In genomic region chr6:108098171-108098845, GRCm38 (mm10) we compare ENCODE assay signal across 8 mouse cellular contexts. TPM values are rescaled to one million over a fixed set of nuclear protein-coding genes. Genes with fewer than 3 reads are reported as not detected.
DNase-seq lines count a peak whose midpoint lies in the region; ATAC-seq and TF ChIP-seq lines count a peak whose summit lies in the region.

No protein-coding gene starts in this region.

- H3K36me3 ChIP-seq in heart, embryonic 15.5 days: no peaks in the 10 kb centered on the region
- H3K36me3 ChIP-seq in kidney, postnatal 0 days (ENCODE audit: insufficient read depth, low read length): no peaks in the 10 kb centered on the region
- no peaks in the 10 kb centered on the region for H3K36me3 ChIP-seq in liver, embryonic 12.5 days
- H3K36me3 ChIP-seq in stomach, embryonic 14.5 days (ENCODE audit: control insufficient read depth, insufficient read depth, low read length): no peaks in the 10 kb centered on the region

- no peaks in the 10 kb centered on the region for H3K27me3 ChIP-seq in heart, embryonic 15.5 days
- no peaks in the 10 kb centered on the region for H3K27me3 ChIP-seq in kidney, postnatal 0 days (ENCODE audit: insufficient read depth, low read length)
- H3K27me3 ChIP-seq in liver, embryonic 12.5 days (replicated peaks): no peaks in the 10 kb centered on the region
- no peaks in the 10 kb centered on the region for H3K27me3 ChIP-seq in stomach, embryonic 14.5 days (ENCODE audit: control insufficient read depth, insufficient read depth, low read length)

- TF ChIP-seq CTCF in kidney, postnatal 0 days (IDR thresholded peaks at IDR 0.05; ENCODE audit: low read depth): peak; percentile 90

- H3K27ac ChIP-seq in heart, embryonic 15.5 days: no peak overlapping the region
- no peak overlapping the region for H3K27ac ChIP-seq in kidney, postnatal 0 days
- no peak overlapping the region for H3K27ac ChIP-seq in liver, embryonic 12.5 days
- no peak overlapping the region for H3K27ac ChIP-seq in stomach, embryonic 14.5 days (ENCODE audit: low read length)

- no peak for ATAC-seq in heart, embryonic 15.5 days (replicated peaks; ENCODE audit: insufficient number of reproducible peaks, insufficient read depth, low FRiP score, low read depth)
- peak; percentile 48; the same call in 1 of the 2 replicates for ATAC-seq in kidney, postnatal 0 days (replicated peaks; ENCODE audit: low FRiP score, low read depth)
- peak; percentile 42; the same call in 1 of the 2 replicates for ATAC-seq in liver, embryonic 12.5 days
- ATAC-seq in stomach, embryonic 14.5 days (ENCODE audit: insufficient number of reproducible peaks, insufficient read depth, low FRiP score, low read depth): peak; percentile 72; the same call in 1 of the 2 replicates

- WGBS in heart, embryonic 15.5 days: 16% methylated on average over 9 of the region's 9 CpGs
- WGBS in kidney, postnatal 0 days: 19% methylated on average over 9 of the region's 9 CpGs
- WGBS in liver, embryonic 12.5 days (ENCODE audit: insufficient replicate concordance): 6% methylated on average over 9 of the region's 9 CpGs
- 23% methylated on average over 9 of the region's 9 CpGs for WGBS in stomach, embryonic 14.5 days

- H3K4me1 ChIP-seq in heart, embryonic 15.5 days (replicated peaks): peaks cover 20% of the 10 kb centered on the region
- H3K4me1 ChIP-seq in kidney, postnatal 0 days (replicated peaks; ENCODE audit: insufficient read depth, low read length): 0 out of 2 replicates have a peak, but pooled peaks cover 4% of the 10 kb centered on the region
- peaks cover 9% of the 10 kb centered on the region; the same call in 1 of the 2 replicates for H3K4me1 ChIP-seq in liver, embryonic 12.5 days
- H3K4me1 ChIP-seq in stomach, embryonic 14.5 days (ENCODE audit: control insufficient read depth, insufficient read depth, low read length): no peaks in the 10 kb centered on the region

- H3K9ac ChIP-seq in heart, embryonic 15.5 days: no peak overlapping the region
- H3K9ac ChIP-seq in kidney, postnatal 0 days (ENCODE audit: low read depth, low read length): no peak overlapping the region
- no peak overlapping the region for H3K9ac ChIP-seq in liver, embryonic 12.5 days
- H3K9ac ChIP-seq in stomach, embryonic 14.5 days (replicated peaks; ENCODE audit: low read depth, low read length): no peak overlapping the region

- DNase-seq in 3134 (ENCODE audit: extremely low read depth, insufficient read length, low spot score): peak; percentile 63
- DNase-seq in adrenal gland, adult 2 months: peak; percentile 59
- peak; percentile 56 for DNase-seq in fibroblast of lung, adult 2 months (ENCODE audit: low read depth)
- peak; percentile 97 for DNase-seq in kidney, postnatal 0 days (ENCODE audit: low spot score)
- DNase-seq in natural killer cell, adult 2 months (ENCODE audit: low spot score in 2 of 2): peak; percentile 64 to 71

- H3K4me3 ChIP-seq in heart, embryonic 15.5 days: no peak overlapping the region
- no peak overlapping the region for H3K4me3 ChIP-seq in kidney, postnatal 0 days (replicated peaks; ENCODE audit: low read depth, low read length)
- H3K4me3 ChIP-seq in liver, embryonic 12.5 days: no peak overlapping the region
- H3K4me3 ChIP-seq in stomach, embryonic 14.5 days (ENCODE audit: low read depth, low read length): no peak overlapping the region

- peak overlapping the region; percentile 22; the same call in 1 of the 2 replicates for H3K4me2 ChIP-seq in heart, embryonic 15.5 days
- H3K4me2 ChIP-seq in kidney, postnatal 0 days (ENCODE audit: low read length): peak overlapping the region; percentile 15; the same call in 1 of the 2 replicates
- peak overlapping the region; percentile 27; the same call in 1 of the 2 replicates for H3K4me2 ChIP-seq in liver, embryonic 12.5 days
- no peak overlapping the region for H3K4me2 ChIP-seq in stomach, embryonic 14.5 days (replicated peaks; ENCODE audit: low read depth, low read length)

- no peaks in the 10 kb centered on the region for H3K9me3 ChIP-seq in heart, embryonic 15.5 days (replicated peaks)
- H3K9me3 ChIP-seq in kidney, postnatal 0 days (replicated peaks; ENCODE audit: low read length): no peaks in the 10 kb centered on the region
- no peaks in the 10 kb centered on the region for H3K9me3 ChIP-seq in liver, embryonic 12.5 days (replicated peaks)
- H3K9me3 ChIP-seq in stomach, embryonic 14.5 days (ENCODE audit: control insufficient read depth, low read depth, low read length): no peaks in the 10 kb centered on the region

RNA-seq across cellular contexts. Expression of gene Setmar, which starts 33.5 kb away (rescaled TPM):
- 1 to 10 TPM; 7.6 to 7.8 TPM for total RNA-seq in adrenal gland, adult 2 months (2021)
- 0.68 and 0.77 TPM in 2 replicates for polyA plus RNA-seq in adrenal gland, adult 2 months (2012; rRNA removed)
- polyA plus RNA-seq in heart, embryonic 15.5 days (2015; fragmentation: Nextera tagmentation; extraction: Ambion mirVana): 4.8 and 5.6 TPM in 2 replicates
- polyA plus RNA-seq in kidney, postnatal 0 days (2015; fragmentation: Nextera tagmentation; extraction: Ambion mirVana): 7.2 and 7.4 TPM in 2 replicates
- 2.6 TPM in 2 replicates for polyA plus RNA-seq in liver, embryonic 12.5 days (2016; fragmentation: Nextera tagmentation; extraction: Ambion mirVana)
- polyA plus RNA-seq in stomach, embryonic 14.5 days (2014; fragmentation: Nextera tagmentation; extraction: Ambion mirVana): 8.3 and 8.5 TPM in 2 replicates
